Mouse (Mus musculus) brown adipose tissue, adult 24 weeks (tissue): ENCODE results near the gene Acacb. TPM values are rescaled to one million over a fixed set of nuclear protein-coding genes. Genes with fewer than 3 reads are reported as not detected.
A peak's percentile ranks its signal among the peaks of the same experiment; 100 is the strongest.

ENCODE experiments used
- H3K27ac ChIP-seq: fragments of 200-500 bp; replicated peaks from 2 replicates; pipeline ENCODE4 v1.5.1; 2012; ENCODE audit warnings: low read depth, mild to moderate bottlenecking, low read length
- H3K4me1 ChIP-seq: fragments of 200-500 bp; 2 replicates; pipeline ENCODE4 v1.6.1; 2012; ENCODE audit warnings: low read length, mixed read lengths; ENCODE audit not compliant: control insufficient read depth, insufficient read depth, insufficient read length
- H3K4me3 ChIP-seq: fragments of 200-500 bp; 2 replicates; pipeline ENCODE4 v1.5.1; 2012; ENCODE audit warnings: low read depth, mild to moderate bottlenecking, low read length, moderate library complexity; ENCODE audit not compliant: insufficient read depth
- polyA plus RNA-seq: library from polyadenylated mRNA; stranded (reverse); fragments of >200 nt; gene quantifications from 2 replicates; pipeline ENCODE4 v1.2.4, GENCODE M21; 2012; ENCODE audit not compliant: missing spikeins, insufficient read depth, insufficient read length

Acacb gene
- polyA plus RNA-seq, 1 experiment: 235 TPM

DNA sequence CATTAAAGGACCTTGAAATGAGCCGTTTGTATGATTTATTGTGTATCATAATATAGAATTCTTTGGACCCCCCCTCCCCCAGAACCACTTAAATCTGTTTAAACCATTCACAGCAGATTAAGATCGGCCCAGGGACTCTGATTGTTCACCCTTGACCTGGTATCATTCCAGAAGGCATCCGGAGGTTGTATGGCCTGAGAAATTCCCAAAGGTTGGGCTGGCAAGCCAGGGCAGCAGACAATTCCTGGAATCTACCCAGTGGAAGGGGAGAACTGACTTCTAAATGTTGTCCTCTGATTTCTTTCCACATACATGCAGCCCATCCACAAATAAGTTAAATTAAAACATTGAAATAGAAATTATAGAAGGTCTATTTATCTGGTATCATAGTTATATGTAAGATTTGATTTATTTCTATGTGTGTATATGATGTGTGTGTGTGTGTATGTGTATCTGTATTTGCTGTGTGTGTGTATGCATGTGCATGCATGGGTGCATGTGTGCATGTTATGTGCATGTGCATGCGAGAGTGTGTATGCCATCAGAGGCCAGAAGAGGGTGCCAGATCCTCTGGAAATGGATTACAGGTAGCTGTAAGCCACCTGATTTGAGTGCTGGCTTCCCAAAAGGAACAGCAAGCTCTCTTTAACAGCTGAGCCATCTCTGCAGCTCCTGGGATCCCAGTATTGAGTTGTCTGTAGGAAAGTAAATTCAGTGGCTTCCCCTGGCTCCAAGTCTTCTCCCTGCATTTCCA lies 31.8 kb downstream of the Acacb start:
- H3K4me3 ChIP-seq: no peak overlapping the region
- H3K4me1 ChIP-seq: peaks cover 28% of the 10 kb centered on the region
- peak overlapping the region; percentile 83 for H3K27ac ChIP-seq

DNA sequence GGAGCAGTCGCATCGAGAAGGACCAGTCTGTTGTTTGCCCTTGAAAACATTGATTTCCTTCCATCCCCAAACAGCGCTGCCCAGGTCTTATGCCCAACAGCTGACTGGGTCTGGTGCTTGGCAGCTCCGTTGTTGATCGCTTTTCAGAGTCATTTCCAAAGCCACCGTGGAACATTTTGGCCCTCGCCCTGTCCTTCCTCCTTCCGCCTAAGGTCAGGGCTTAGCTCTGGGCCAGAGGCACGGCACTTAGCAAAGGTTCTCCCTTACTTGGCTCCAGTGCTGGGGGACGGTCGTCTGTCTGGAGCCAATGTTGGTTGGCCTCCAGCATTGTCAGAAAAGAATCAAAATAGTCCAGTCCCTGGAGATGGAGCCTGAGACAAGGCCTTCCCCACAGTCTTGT lies 33.2 kb downstream of the Acacb start:
- Histone ChIP-seq H3K27ac (peak overlapping the region; percentile 87), H3K4me3 (no peak overlapping the region), H3K4me1 (peaks cover 30% of the 10 kb centered on the region)

DNA sequence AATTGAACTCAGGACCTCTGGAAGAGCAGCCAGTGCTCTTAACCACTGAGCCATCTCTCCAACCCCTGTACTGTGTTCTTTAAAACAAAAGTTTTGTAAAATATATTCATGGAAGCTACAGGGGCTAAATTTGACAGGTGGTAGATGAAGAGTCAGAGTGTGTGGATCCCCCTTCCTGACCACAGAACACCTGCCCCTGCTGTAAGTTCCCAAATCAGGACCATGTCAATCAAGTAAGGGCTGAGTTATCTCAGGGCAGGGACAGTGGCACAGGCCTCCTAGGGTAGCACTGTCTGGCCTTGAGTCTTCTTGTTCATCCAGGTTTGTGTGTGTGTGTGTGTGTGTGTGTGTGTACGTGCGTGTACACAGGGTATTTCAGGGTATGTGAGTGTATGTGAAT lies 37.2 kb downstream of the Acacb start:
- no peak overlapping the region for H3K4me3 ChIP-seq
- no peak overlapping the region for H3K27ac ChIP-seq
- peaks cover 30% of the 10 kb centered on the region for H3K4me1 ChIP-seq

DNA sequence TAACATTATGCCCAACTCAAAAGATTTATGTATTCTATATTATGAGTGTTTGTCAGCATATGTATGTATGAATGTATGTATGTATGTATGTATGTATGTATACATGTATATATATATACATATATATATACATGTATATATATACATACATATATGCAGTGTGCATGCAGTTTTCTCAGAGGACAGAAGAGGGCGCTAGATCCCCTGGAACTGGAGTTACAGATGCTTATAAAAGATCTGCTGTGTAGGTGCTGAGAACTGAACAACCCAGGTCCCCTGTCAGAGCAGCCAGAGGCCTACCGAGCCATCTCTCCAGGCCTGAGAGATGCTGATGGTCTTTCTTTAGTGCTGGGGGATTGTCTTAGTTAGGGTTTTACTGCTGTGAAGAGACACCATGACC lies 40.8 kb downstream of the Acacb start:
- no peak overlapping the region for H3K4me3 ChIP-seq
- peaks cover 10% of the 10 kb centered on the region for H3K4me1 ChIP-seq
- no peak overlapping the region for H3K27ac ChIP-seq

DNA sequence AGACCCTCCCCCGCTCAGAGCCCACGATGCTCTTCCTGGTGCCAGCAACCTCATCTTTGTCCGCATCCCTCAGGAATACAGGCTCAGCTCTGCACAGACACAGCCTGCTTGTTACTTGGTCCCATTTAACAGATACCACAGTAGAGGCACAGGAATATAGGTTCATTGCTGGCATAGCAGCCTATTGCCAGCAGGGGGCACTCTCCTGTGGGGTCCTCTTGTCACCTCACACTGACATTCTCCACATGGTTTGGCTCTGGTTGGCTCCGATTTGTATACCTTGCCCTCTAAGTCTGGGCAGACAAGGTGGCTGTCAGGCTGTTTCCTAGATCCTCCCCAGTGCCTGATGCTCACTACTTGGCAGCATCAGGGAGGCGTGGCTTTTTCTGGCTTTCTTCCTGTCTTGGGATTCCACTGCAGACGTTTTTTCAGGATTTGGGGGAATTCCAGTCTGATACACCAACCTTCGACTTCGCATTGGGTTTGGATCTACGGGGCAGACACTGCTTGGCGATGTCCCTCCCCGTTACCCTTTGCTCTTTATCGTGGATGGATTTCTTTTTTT lies 42.6 kb downstream of the Acacb start:
- no peak overlapping the region for H3K27ac ChIP-seq
- no peak overlapping the region for H3K4me3 ChIP-seq
- H3K4me1 ChIP-seq: peaks cover 8% of the 10 kb centered on the region

DNA sequence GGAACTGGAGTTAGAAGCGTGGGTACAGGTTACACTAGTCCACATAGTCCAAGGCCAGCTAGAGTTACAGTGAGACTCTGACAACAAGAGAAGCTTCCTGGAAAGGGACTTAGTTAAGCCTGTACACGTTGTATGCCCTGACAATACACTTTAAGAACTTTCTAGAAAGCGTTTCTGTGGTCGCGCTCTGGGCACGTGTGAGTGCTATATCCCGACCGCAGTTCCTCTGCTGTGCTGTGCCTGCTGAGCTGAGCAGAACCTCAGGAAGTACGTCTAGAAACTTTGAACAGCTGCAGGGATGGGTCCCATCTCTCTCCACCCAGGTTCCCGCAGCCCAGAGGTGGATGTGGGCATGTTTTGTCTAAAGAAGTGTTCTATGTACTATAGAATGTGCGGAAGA lies 47.8 kb downstream of the Acacb start:
- H3K4me3 ChIP-seq: no peak overlapping the region
- no peak overlapping the region for H3K27ac ChIP-seq
- 0 out of 2 replicates have a peak, but pooled peaks cover 2% of the 10 kb centered on the region for H3K4me1 ChIP-seq

DNA sequence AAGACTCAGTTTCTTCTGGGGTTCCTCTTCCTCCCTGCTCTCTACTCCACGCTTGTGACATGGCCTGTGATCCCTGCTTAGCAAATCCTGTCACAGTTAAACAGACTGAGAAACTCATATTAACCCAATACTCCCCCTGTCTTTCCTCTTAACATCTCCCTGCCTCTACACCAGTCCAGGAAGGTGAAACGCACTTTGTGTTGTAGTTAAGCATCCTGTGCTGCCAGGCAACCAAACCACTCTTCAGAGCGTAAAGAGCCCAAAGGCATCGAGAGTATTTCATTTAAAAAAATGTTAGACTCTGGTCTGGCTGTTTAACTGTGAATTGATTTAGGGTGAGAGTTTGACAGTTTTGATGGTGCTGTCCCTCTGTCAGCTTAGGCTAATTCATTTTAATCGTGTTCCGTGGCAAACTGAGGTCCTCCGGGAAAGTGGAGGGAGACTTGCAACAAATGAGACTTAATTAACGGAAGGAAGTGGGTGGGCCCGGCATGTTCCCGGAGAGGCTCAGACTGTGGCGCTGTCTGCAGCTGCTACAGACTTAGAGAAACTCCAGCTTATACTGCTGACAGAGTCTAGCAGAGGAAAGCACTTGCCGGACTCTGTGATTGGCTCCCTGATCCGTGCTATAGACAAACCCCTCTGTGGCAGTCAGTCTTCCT lies 52.9 kb downstream of the Acacb start:
- Histone ChIP-seq H3K4me1 (peaks cover 2% of the 10 kb centered on the region; the same call in 1 of the 2 replicates), H3K4me3 (no peak overlapping the region), H3K27ac (peak overlapping the region; percentile 57)

DNA sequence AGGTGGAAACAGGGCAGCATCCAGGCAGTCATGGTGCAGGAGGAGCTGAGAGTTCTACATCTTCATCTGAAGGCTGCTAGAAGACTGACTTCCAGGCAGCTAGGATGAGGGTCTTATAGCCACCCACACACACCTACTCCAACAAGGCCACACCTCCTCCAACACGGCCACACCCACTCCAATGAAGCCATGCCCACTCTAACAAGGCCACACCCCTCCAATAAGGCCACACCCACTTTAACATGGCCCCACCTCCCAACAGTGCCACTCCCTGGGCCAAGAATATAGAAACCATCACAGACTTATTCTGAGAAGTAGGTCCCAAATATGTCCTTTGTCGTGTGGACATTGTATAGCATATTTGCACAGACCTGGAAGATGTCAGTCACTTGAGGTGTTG lies 59.8 kb downstream of the Acacb start:
- no peak overlapping the region for H3K27ac ChIP-seq
- no peak overlapping the region for H3K4me3 ChIP-seq

DNA sequence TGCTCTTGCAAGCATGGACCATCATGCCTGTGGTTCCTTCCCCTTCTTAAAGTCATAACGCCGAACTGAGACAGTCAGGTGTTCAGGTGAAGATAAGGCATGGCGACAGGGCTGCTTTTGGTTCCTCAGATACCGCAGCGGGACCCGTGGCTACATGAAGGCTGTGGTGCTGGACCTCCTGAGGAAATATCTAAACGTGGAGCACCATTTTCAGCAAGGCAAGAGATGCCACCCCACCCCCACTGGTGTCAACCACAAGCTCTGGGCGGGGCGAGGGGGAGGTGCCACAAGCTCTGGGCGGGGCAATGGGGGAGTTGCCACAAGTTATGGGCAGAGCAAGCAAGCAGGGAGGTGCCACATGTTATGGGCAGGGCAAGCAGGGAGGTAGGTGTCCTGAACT lies 66.8 kb downstream of the Acacb start:
- no peaks in the 10 kb centered on the region for H3K4me1 ChIP-seq
- H3K4me3 ChIP-seq: no peak overlapping the region
- no peak overlapping the region for H3K27ac ChIP-seq

More for the DNA sequence above, 59.8 kb downstream of the Acacb start:
- no peaks in the 10 kb centered on the region for H3K4me1 ChIP-seq

DNA sequence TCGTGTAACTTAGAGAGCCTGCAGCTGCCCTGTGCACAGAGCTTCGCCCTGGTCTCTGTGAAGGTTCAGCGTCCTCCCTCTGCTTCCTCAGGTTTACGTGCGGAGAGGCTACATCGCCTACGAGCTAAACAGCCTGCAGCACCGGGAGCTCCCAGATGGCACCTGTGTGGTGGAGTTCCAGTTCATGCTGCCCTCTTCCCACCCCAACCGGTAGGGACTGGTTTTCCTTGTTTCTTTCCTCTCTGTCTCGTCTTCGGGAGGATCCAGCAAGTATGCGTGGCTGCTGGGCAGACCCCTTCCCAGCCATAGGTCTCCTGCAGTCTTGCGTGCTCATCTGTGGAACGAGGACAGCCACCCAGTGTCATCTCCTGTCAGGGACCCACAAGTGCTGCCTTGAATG lies 72.4 kb downstream of the Acacb start:
- Histone ChIP-seq H3K4me1 (no peaks in the 10 kb centered on the region), H3K27ac (no peak overlapping the region), H3K4me3 (no peak overlapping the region)

DNA sequence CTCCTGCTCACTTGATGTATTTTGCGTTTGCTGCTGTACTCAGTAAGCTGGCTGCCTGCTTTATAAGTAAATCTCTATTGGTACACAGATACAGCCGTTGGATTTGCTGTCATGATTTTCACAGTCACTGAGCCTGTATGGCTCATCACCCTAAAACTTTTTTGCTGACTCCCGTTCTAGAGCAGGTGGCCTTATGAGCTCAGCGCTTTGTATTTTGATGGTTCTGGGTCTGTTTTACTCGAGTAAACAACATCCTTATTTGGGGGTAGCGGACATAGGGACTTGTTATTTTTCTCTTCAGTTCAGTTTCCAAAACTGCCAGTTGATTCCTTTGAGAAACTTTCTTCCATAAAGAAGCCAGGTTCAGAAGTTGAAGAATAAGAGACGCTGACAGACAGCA lies 79.7 kb downstream of the Acacb start:
- H3K4me3 ChIP-seq: no peak overlapping the region
- H3K27ac ChIP-seq: no peak overlapping the region
- H3K4me1 ChIP-seq: no peaks in the 10 kb centered on the region

DNA sequence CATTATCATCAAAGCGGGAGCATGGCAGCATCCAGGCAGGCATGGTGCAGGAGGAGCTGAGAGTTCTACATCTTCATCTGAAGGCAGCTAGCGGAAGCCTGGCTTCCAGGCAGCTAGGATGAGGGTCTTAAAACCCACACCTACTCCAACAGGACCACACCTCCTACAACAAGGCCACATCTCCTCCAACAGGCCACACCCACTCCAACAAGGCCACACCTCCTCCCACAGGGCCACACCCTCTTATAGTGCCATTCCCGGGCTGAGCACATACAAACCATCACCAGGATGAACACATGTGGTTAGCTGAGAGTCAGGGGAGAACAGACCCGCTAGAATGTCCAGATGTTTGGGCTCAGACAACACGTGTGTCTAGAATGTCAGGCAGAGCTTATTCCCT lies 82.6 kb downstream of the Acacb start:
- Histone ChIP-seq H3K4me1 (no peaks in the 10 kb centered on the region), H3K4me3 (no peak overlapping the region), H3K27ac (no peak overlapping the region)

DNA sequence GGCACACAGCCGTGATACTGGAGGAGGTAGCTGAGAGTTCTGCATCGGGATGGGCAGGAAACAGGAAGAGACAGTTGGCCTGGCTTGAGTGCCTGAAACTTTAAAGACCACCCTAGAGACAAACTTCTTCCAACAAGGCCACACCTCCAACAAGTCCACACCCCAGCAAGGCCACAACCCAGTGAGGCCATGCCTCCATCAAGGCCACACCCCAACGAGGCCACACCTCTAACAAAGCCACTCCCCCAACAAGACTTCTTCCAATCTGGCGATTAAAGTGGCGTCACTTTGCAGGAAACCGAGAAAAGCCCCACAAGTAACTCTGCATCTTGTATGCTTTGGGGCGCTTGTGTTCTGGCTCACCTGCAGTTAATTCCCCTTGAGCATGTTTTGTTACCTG lies 92.6 kb downstream of the Acacb start:
- no peak overlapping the region for H3K4me3 ChIP-seq
- H3K4me1 ChIP-seq: no peaks in the 10 kb centered on the region
- H3K27ac ChIP-seq: no peak overlapping the region

DNA sequence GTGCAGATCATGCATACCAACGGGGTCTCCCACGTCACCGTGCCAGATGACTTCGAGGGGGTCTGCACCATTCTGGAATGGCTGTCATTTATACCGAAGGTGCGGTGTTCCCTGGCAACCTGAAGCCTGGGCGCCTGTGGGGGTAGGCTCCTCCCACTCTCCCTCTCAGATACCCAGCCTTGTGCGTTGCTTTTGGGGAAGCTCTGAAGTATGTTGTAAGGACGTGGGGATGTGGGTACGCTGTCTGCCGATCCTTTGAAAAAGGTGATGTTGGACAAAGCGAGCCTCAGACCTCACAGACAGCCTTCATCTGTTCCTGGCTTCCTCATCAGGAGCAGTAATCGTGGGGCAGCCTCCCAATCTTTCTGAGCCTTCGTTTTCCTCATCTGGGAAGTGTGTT lies 93.4 kb downstream of the Acacb start:
- H3K27ac ChIP-seq: no peak overlapping the region
- H3K4me3 ChIP-seq: no peak overlapping the region
- no peaks in the 10 kb centered on the region for H3K4me1 ChIP-seq

DNA sequence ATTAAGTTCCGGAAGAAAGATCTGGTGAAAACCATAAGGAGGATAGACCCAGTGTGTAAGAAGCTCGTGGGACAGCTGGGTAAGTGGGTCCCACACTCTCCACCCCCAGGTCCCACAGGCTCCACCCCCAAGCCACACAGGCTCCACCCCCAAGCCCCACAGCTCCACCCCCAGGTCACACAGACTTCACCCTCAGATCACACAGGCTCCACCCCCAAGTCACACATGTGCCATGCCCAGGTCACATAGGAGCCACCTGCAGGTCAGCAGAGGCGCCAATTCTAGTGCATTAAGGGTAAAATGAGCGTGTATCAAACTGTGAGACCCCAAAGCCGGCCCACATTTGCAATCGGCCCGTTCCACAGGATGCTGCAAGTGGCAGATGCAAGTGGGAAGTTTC lies 100.1 kb downstream of the Acacb start:
- no peaks in the 10 kb centered on the region for H3K4me1 ChIP-seq
- H3K27ac ChIP-seq: no peak overlapping the region
- H3K4me3 ChIP-seq: no peak overlapping the region

DNA sequence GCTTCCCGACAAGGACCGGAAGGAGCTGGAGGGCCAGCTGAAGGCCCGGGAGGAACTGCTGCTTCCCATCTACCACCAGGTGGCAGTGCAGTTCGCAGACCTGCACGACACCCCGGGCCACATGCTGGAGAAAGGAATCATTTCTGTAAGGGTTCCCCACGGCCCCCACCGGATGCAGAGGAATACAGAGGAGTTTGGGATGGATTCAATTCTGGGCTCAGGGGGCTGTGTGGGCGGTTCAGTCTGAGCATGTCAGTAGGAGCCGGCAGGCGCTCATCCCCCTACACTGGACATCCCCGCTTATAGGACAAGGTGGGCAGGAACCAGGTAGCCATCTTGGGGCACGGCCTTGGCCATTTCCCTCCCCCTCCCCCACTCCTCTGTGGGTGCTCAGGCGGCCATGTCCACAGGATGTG lies 101.8 kb downstream of the Acacb start:
- Histone ChIP-seq H3K27ac (no peak overlapping the region), H3K4me3 (no peak overlapping the region), H3K4me1 (no peaks in the 10 kb centered on the region)
